Mouse (Mus musculus) limb, embryonic 15.5 days (tissue): ENCODE measurements at regions not wholly inside any gene's neighbourhood (a gene's known extent, or its start where the extent isn't known, plus 50 kb on each side); places are given as distances from the start of the nearest gene placed in this dataset.

Experiments used
- ATAC-seq: fragments of 200-750 bp; cut with Nextera tagmentation; 2 replicates; pipeline ENCODE4 v1.8.0; 2017; ENCODE audit warnings: low read depth, moderate TSS enrichment; ENCODE audit not compliant: insufficient number of reproducible peaks, low FRiP score, low TSS enrichment
- H3K27ac ChIP-seq: fragments of 300-500 bp; sonication (generic); 2 replicates; pipeline ENCODE4 v1.5.1; 2015; ENCODE audit warnings: moderate library complexity, mild to moderate bottlenecking, inconsistent platforms
- H3K27me3 ChIP-seq: fragments of 300-500 bp; sonication (generic); 2 replicates; pipeline ENCODE4 v1.6.1; 2015; ENCODE audit warnings: inconsistent platforms
- H3K36me3 ChIP-seq: fragments of 300-500 bp; sonication (generic); 2 replicates; pipeline ENCODE4 v1.6.1; 2015; ENCODE audit warnings: inconsistent platforms
- H3K4me1 ChIP-seq: fragments of 300-500 bp; sonication (generic); 2 replicates; pipeline ENCODE4 v1.6.1; 2015; ENCODE audit warnings: inconsistent platforms
- H3K4me2 ChIP-seq: fragments of 300-500 bp; sonication (generic); 2 replicates; pipeline ENCODE4 v1.6.1; 2015; ENCODE audit warnings: mild to moderate bottlenecking, inconsistent platforms
- H3K4me3 ChIP-seq: fragments of 300-500 bp; sonication (generic); 2 replicates; pipeline ENCODE4 v1.5.1; 2015; ENCODE audit warnings: mild to moderate bottlenecking, inconsistent platforms
- H3K9ac ChIP-seq: fragments of 300-500 bp; sonication (generic); 2 replicates; pipeline ENCODE4 v1.6.1; 2015; ENCODE audit warnings: inconsistent platforms
- H3K9me3 ChIP-seq: fragments of 300-500 bp; sonication (generic); 2 replicates; pipeline ENCODE4 v1.6.1; 2016; ENCODE audit warnings: inconsistent platforms
- WGBS: fragments of 180-500 bp; shearing (Covaris S2); methylation state at CpG from one replicate; pipeline ENCODE4 v1.1.7; 2015; 5-methylcytosine and 5-hydroxymethylcytosine counted together

- peak overlapping the region; percentile 62 for H3K4me2 ChIP-seq
- H3K9me3 ChIP-seq = no peaks in the 10 kb centered on the region
- no peak overlapping the region for H3K27ac ChIP-seq
- ATAC-seq = no peak
- H3K9ac ChIP-seq = peak overlapping the region; percentile 11; the same call in 1 of the 2 replicates
- 2% methylated on average over 40 of the region's 40 CpGs for WGBS
- 0 out of 2 replicates have a peak, but pooled peaks cover 5% of the 10 kb centered on the region for H3K4me1 ChIP-seq
- H3K27me3 ChIP-seq = peaks cover 38% of the 10 kb centered on the region
- peak overlapping the region; percentile 45 for H3K4me3 ChIP-seq
- no peaks in the 10 kb centered on the region for H3K36me3 ChIP-seq
These were observed 154.7 kb upstream of the Dmrta1 start for GRCm38 (mm10) chr4:89524260-89525200.

DNA sequence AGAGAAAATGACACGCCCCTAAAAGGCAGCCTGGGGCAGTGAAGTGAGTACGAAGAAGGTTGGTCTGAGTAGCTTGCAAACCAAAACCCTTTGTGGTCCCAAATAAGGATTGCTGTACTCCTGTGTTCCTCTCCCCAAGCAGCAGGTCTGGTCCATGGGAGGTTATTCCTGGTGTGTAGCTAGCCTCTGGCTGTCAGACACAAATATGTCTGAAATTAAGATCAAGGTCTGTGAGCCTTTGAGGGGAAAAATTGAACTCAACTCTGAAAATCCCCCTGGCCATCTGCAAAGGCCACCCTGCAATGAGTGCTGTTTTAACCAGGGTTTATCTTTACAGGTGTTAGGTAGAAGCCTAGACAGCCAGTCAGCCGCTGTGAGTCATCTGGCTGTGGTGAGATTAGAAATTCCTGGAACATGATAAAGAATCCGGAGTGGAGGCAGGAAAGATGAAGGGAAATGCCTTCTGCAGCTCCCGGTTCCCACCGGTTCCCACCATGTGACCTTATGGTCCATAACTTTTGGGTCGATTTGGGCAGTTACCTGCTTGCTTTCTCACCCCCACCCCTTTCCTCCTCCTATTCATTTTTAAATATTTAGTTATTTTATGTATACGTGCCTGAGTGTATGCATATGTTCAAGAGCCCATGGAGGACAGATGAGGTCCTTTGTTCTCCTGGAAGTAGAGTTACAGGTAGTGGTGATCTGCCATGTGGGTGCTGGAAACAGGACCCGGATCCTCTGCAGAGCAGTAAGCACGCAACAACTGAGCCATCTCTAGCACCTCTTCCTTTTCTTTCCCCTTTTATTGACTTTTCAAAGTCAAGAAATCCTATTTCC is 155.6 kb upstream of the Dmrta1 start:
- no peak for ATAC-seq
- no peak overlapping the region for H3K27ac ChIP-seq
- H3K36me3 ChIP-seq = no peaks in the 10 kb centered on the region
- peaks cover 38% of the 10 kb centered on the region for H3K27me3 ChIP-seq
- peak overlapping the region; percentile 62; the same call in 1 of the 2 replicates for H3K4me2 ChIP-seq
- H3K4me3 ChIP-seq = peak overlapping the region; percentile 45; the same call in 1 of the 2 replicates
- H3K4me1 ChIP-seq = 0 out of 2 replicates have a peak, but pooled peaks cover 5% of the 10 kb centered on the region
- H3K9me3 ChIP-seq = no peaks in the 10 kb centered on the region
- 16% methylated on average over 10 of the region's 10 CpGs for WGBS
- no peak overlapping the region for H3K9ac ChIP-seq

DNA sequence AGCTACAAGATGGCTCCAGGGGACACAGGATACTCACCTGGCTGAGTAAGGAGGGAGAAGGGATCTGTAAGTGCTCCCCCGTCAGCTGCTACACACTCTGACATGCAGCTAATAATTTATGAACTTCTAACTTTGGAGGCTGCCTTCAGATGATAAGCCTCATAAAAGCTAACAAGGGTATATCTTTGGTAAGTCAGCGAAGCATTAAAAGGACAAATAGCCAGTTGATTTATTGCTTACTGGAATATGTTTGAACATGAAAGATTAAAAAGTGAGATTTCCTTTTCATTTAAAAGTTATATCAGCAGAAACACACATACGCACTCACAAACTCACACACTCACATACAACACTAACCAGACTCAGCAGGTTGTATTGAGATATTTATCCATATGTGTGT is 161.2 kb upstream of the Dmrta1 start:
- no peak for ATAC-seq
- H3K27me3 ChIP-seq = peaks cover 16% of the 10 kb centered on the region
- 51% methylated on average over 3 of the region's 3 CpGs for WGBS

GRCm38 (mm10) chr4:89515823-89516411 is 163.3 kb upstream of the Dmrta1 start:
- H3K4me2 ChIP-seq = no peak overlapping the region
- H3K4me3 ChIP-seq = no peak overlapping the region
- no peak for ATAC-seq
- 26% methylated on average over 7 of the region's 7 CpGs for WGBS
- H3K36me3 ChIP-seq = no peaks in the 10 kb centered on the region
- no peaks in the 10 kb centered on the region for H3K4me1 ChIP-seq
- H3K9me3 ChIP-seq = no peaks in the 10 kb centered on the region
- peaks cover 4% of the 10 kb centered on the region; the same call in 1 of the 2 replicates for H3K27me3 ChIP-seq
- H3K9ac ChIP-seq = no peak overlapping the region
- H3K27ac ChIP-seq = no peak overlapping the region

More for the DNA sequence above, 161.2 kb upstream of the Dmrta1 start:
- Histone ChIP-seq H3K4me1 (no peaks in the 10 kb centered on the region), H3K9me3 (no peaks in the 10 kb centered on the region), H3K36me3 (no peaks in the 10 kb centered on the region), H3K27ac (no peak overlapping the region), H3K4me3 (no peak overlapping the region), H3K4me2 (no peak overlapping the region), H3K9ac (no peak overlapping the region)

DNA sequence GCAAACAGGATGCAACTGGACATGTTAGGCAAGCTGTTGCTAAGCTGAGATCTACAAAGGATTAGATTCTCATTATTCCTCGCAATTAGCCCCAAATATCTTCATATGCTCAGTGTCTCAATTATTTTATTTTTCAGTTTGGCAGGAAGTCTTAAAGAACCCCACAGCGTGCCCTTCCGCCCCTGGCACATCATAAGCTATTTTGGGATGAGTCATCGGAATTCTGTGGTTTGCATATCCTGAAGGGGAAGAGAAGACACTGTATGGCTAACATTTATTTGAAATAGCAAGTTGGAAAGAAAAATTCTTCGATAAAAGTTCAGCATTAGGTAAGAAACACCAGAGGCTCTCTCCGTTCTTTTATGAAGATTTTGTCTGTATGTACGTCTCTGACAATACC is 164.3 kb upstream of the Dmrta1 start:
- no peak overlapping the region for H3K4me2 ChIP-seq
- H3K36me3 ChIP-seq = no peaks in the 10 kb centered on the region
- no peak for ATAC-seq
- no peak overlapping the region for H3K4me3 ChIP-seq
- no peaks in the 10 kb centered on the region for H3K4me1 ChIP-seq
- H3K27ac ChIP-seq = no peak overlapping the region
- peaks cover 4% of the 10 kb centered on the region; the same call in 1 of the 2 replicates for H3K27me3 ChIP-seq
- no peak overlapping the region for H3K9ac ChIP-seq
- 80% methylated on average over 7 of the region's 7 CpGs for WGBS
- no peaks in the 10 kb centered on the region for H3K9me3 ChIP-seq

- ATAC-seq = no peak
- no peaks in the 10 kb centered on the region for H3K36me3 ChIP-seq
- 71% methylated on average over 5 of the region's 5 CpGs for WGBS
These were observed 168.6 kb upstream of the Dmrta1 start for GRCm38 (mm10) chr4:89510593-89510992.

GRCm38 (mm10) chr4:89509655-89510391 is 169.4 kb upstream of the Dmrta1 start:
- H3K27ac ChIP-seq = no peak overlapping the region
- H3K4me3 ChIP-seq = no peak overlapping the region
- ATAC-seq = no peak
- 85% methylated on average over 13 of the region's 13 CpGs for whole genome bisulfite sequencing
- H3K27me3 ChIP-seq = no peaks in the 10 kb centered on the region
- no peak overlapping the region for H3K4me2 ChIP-seq
- no peaks in the 10 kb centered on the region for H3K9me3 ChIP-seq
- H3K9ac ChIP-seq = no peak overlapping the region
- H3K4me1 ChIP-seq = no peaks in the 10 kb centered on the region
- no peaks in the 10 kb centered on the region for H3K36me3 ChIP-seq

More at GRCm38 (mm10) chr4:89510593-89510992, 168.6 kb upstream of the Dmrta1 start:
- H3K9me3 ChIP-seq = no peaks in the 10 kb centered on the region
- H3K27ac ChIP-seq = no peak overlapping the region
- no peaks in the 10 kb centered on the region for H3K27me3 ChIP-seq
- no peaks in the 10 kb centered on the region for H3K4me1 ChIP-seq
- no peak overlapping the region for H3K4me3 ChIP-seq
- H3K4me2 ChIP-seq = no peak overlapping the region
- no peak overlapping the region for H3K9ac ChIP-seq

- Histone ChIP-seq H3K36me3 (no peaks in the 10 kb centered on the region), H3K4me1 (no peaks in the 10 kb centered on the region), H3K9me3 (no peaks in the 10 kb centered on the region), H3K27me3 (no peaks in the 10 kb centered on the region), H3K4me3 (no peak overlapping the region), H3K9ac (no peak overlapping the region), H3K27ac (no peak overlapping the region), H3K4me2 (no peak overlapping the region)
- ATAC-seq = no peak
- 23% methylated on average over 6 of the region's 6 CpGs for WGBS
These were observed 171.0 kb upstream of the Dmrta1 start for GRCm38 (mm10) chr4:89508103-89508763.

GRCm38 (mm10) chr4:89505368-89505819 is 173.8 kb upstream of the Dmrta1 start:
- ATAC-seq = no peak
- no peak overlapping the region for H3K27ac ChIP-seq

GRCm38 (mm10) chr4:89500232-89500631 is 179.0 kb upstream of the Dmrta1 start:
- Histone ChIP-seq H3K27ac (no peak overlapping the region), H3K4me1 (no peaks in the 10 kb centered on the region), H3K4me3 (no peak overlapping the region), H3K27me3 (no peaks in the 10 kb centered on the region), H3K9me3 (no peaks in the 10 kb centered on the region), H3K36me3 (no peaks in the 10 kb centered on the region), H3K9ac (no peak overlapping the region), H3K4me2 (no peak overlapping the region)
- ATAC-seq = no peak
- 56% methylated on average over 4 of the region's 4 CpGs for WGBS

More at GRCm38 (mm10) chr4:89505368-89505819, 173.8 kb upstream of the Dmrta1 start:
- no peaks in the 10 kb centered on the region for H3K36me3 ChIP-seq
- H3K27me3 ChIP-seq = no peaks in the 10 kb centered on the region
- H3K9ac ChIP-seq = no peak overlapping the region
- no peak overlapping the region for H3K4me3 ChIP-seq
- no peaks in the 10 kb centered on the region for H3K9me3 ChIP-seq
- WGBS = 11% methylated on average over 6 of the region's 6 CpGs
- H3K4me2 ChIP-seq = no peak overlapping the region
- no peaks in the 10 kb centered on the region for H3K4me1 ChIP-seq
